Mouse (Mus musculus) ovary, postnatal 10 days (tissue): ENCODE data around the gene Kcnj9.

Experiments used
- DNase-seq: peaks from one replicate; pipeline ENCODE4 v3.0.0; 2022; ENCODE audit warnings: low spot score

Kcnj9 gene

DNA sequence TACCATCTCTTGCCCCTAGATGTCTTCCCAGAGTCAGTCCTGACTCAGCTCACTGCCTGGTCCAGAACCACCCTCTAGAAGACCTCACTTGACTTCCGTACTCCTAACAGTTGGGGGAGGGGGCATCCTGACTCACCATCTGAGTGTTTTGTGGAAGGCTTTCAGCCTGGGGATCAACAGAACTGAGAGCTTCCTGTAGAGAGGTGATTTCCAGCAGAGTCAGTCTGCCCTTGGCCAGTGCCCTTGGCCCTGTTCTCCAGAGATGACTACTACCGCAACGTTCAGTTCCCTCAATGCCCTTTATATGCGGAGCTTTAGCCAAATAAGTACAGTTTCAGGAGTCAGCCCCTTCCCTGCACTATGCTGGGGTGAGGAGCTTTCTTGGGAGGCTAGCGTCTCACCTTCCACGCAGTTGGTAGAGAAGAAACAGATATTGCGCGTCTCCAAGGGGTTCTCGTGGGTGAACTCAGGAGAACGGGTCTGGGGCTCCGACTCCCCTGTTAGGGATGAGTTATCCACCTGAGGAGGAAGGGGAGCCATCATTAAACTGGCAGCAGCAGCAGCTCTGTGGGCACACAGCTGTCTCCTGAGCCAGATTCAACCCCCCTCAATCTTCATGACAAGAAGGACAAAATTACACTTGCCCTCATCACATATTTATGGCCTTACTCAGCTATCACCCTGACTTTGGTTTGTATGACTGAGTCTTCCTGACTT lies 40.1 kb downstream of the Kcnj9 start:
- no peak for DNase-seq

DNA sequence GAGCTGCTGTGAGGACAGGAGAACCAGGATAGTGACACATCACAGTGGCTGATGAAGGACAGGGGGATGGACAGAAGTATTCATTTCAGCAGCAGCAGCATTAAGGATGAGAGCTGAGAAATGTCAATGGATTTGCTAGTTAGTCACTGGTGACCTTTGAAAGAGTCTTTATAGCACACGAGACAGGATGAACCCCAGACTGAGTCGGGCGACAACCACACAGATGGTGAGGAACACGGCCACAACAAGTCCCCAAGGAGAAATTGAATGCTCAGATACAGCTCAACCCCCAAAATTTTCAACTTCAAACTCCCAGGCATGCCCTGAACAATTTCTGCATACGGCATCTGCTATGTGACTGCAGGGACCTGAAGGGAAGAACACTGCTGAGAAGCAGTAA lies 42.4 kb downstream of the Kcnj9 start:
- DNase-seq = no peak

DNA sequence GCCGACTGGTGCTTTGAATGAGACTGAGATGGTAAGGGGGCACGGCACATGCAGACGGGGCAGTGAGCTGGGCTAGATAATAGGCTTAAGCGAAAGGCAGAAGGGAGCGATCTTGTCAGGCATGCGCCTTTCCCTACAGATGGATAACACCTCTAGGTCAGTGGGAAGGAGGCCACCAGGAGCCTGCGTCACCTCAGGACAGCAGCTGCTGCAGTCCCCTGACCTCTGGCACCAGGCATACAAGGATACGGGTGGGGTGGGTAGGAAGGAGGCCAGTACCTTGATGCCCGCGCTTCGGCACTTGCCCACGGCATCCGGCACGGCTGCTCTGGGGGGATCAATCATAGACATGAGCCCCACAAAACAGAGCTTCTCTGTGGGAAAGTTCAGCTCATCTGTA lies 44.9 kb downstream of the Kcnj9 start:
- no peak for DNase-seq

DNA sequence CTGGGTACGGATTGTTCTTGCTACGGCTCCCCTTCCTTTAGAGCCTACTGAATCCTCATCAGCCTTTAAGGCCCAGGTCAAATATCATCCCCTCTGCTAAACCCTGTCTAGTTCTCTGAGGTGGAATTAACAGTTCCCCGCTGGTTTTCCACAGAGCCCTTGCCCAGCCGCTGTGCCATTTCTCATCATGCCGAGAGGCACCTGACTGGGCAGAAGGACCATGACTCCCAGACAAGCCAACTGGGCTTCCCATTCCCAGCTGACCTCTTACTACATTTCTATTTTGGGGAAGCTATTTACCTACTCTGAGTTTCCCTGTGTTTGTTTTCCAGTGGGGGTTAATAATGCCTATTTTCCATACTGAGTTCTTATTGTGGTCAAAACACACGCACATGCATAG lies 46.0 kb downstream of the Kcnj9 start:
- DNase-seq = no peak

DNA sequence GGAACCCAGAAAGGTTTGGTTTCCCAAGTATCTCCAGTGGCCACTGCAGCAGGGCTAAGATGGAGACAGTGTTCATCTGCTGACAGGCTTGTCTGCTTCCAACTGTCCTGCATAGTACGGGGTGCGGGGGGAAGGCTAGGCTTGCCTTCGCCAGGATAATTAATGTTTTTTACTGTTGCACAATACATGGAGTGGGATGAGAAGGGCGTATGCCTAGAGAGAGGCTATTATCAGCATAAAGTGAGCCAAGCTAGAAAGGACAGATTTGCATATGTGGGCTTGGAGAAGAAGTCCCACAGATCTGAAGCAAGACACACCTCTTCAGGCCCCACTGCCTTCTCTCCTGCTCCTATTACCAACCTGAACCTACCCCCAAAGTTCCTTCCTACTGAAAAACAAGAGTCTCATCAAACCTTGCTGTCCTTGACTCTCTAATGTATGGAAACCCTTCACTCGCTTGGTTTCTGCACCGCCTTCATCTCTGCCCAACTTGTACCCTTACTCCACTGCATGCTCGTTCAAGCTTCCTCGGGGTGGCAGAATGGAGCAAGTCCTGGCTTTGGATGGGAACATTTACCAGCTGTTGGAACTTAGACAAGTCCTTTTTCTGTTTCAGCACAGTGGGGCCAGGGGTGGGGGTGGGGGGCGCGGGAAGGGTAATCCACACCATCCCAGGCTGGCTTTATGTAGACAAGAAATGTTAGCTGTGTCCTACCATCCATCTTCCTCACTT lies 47.4 kb downstream of the Kcnj9 start:
- DNase-seq = no peak

DNA sequence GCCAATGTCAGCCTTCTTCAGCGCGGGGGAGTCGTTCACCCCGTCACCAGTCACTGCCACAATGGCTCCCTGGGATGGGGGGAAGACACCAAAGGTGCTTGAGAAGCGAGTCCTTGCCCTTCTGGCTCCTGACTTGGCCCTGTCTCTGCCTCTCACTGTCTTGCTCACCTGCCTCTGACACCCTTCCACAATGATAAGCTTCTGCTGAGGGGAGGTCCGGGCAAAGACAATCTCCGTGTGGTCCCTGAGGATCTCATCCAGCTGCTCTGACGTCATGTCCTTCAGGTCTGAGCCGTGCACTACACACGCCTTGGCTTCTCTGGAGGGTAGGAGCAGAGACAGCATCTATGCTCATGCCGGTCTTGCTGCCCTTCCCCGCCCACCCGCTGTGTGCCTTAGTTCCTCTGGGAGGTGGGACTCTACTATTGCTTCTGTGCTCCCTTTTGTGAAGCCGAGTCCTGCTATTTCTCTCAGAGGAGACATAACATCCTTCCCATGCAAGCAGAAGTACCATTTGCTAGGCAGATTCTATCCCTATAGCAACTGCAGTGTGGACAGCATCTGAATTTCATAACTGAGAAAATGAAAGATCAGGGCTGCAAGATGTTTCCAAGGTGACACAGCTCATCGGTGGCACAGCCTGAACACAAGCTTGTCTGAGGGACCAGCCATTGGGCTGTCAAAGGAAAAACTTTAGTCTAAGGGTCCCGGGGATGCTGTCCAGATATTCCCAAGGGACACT lies 49.2 kb downstream of the Kcnj9 start:
- DNase-seq = no peak

DNA sequence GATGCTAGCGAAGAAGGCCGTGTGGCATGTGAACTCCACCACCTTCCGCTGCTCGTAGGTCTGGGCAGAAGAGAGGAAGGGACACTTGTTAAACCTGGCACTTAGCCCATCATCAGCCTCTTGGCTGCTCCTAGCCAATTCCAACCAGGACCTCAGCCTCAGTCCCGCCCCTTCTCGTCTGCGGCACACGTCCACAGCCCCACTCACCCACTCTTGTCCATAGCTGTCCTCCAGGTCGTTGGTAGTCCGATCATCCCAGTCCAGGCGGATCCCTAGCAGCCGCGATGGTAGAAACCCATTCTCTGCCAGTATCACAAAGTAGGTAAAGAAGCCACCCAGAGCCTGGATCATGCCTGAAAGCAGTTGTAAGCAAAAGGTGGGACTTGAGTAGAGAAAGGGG lies 50.8 kb downstream of the Kcnj9 start:
- no peak for DNase-seq

DNA sequence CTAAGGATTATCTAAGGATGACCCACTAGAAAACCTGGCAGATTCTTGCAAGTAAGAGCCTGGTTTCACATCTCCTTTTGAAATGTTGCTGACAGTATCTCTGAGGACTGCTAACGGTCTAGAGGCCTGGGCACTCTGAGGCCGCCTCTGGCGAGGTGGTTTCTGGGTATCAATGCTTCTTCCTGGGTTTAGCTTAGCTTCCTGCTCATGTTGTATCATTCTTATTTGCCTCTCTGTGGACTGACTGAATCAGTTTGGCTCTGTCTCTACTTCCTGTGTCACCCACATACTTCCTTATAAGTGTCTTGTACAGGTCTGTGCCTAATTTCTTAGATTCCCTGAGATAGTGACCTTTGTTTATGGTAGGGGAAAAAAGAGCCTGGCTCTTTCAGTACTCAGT lies 51.9 kb downstream of the Kcnj9 start:
- DNase-seq = no peak

DNA sequence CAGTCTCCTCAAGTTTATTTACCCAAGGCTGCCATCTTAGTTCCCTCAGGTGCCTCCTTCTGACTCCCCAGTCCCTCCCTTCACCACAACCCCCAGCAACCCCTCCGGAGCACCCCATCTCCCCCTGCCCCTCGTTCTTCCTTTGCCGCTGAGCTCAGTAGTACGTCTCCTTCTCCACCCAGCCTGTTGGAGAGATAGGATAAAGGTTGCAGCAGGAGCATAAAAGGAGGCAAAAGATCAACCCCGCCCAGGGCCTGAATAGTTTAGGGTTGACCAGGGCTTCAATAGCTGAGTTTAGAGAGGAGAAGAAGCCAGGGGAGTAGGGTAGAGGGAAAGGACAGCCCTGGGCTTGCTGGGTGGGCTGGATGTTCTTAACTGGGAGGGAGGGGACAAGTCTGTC lies 54.6 kb downstream of the Kcnj9 start:
- DNase-seq = no peak

DNA sequence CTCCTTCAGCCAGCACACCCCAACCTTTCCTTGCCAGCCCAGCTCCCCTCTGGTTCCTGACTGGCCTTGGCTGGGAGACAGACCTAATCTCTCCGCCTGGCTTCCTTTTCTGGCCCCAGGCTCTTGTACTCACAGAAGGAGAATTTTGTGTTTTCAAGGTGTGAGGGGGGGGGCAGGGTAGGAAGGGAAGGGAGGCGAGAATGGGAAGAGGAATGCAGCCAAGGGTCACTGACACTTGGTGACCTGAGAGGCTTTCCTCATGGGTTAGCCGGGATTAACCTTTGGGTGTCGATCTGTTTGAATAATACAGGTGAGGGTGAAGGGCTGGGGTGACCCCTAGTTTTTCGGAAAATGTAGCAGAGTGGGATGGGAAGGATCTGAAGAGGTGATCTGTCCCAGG lies 55.0 kb downstream of the Kcnj9 start:
- no peak for DNase-seq

DNA sequence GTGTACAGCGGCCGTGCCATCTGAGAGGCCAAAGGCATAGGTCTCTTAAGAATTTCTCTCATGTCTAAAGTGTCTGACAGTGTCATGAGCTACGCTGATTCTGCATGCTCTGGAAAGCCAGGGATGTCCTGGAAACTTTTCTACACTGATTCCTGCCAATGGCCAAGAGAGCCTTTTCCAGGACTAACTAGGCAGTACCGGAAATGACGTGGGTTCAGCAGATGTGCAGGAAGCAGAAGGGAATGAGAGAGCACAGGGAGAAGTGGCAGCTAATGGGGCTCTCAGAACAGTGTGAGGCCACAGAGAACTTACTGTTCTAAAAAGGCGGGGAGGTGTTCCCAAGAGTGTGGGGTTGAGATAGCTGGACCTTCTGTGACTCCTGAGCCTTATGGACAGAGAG lies 55.7 kb downstream of the Kcnj9 start:
- no peak for DNase-seq

DNA sequence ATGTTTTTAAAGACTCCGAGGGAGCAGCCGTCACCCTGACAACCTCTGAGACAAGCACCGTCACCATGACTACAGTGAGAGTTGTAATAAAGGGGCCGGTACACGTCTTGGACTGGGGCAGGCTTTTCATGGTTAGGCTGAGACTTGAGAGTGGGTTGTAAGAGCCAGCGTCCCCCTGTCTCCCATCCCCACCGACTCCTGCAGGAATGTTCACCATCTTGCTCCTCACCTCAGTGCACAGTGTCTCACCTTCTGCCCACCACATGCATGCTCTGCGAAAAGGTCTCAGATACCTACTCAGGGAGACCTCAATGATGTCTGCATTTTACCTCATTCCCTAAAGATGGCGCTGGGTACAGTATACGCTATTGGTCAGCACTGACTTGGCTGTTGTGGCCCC lies 57.4 kb downstream of the Kcnj9 start:
- DNase-seq = no peak

DNA sequence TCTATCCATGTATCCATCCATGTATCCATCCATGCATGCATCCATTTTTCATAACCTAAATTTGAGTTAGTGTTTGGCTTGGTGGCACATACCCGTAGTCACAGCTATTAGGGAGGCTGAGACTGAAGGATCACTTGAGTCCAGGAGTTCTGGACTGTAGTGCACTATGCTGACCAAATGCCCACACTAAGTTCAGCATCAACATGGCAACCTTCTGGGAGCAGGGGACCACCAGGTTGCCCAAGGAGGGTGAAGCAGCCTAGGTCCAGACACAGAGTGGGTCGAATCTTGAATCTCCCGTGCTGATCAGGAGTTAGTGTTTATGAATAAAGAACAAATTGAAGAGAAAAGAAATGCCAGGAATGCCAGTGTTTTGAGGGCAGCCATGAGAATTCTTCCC lies 57.9 kb downstream of the Kcnj9 start:
- DNase-seq = no peak
